Mouse (Mus musculus) kidney, embryonic 16.5 days (tissue): ENCODE data around the gene Slc44a1. TPM values are rescaled to one million over a fixed set of nuclear protein-coding genes. Genes with fewer than 3 reads are reported as not detected.

Experiments
- ATAC-seq: fragments of 200-750 bp; cut with Nextera tagmentation; 2 replicates; pipeline ENCODE4 v1.8.0; 2017; ENCODE audit warnings: moderate TSS enrichment; ENCODE audit not compliant: low FRiP score, low TSS enrichment
- H3K27ac ChIP-seq: fragments of 300-500 bp; sonication (generic); 2 replicates; pipeline ENCODE4 v1.5.1; 2014; ENCODE audit warnings: low read length
- H3K27me3 ChIP-seq: fragments of 300-500 bp; sonication (generic); 2 replicates; pipeline ENCODE4 v1.6.1; 2014; ENCODE audit warnings: low read length, control low read depth, mixed read lengths; ENCODE audit not compliant: insufficient read depth
- H3K36me3 ChIP-seq: fragments of 300-500 bp; sonication (generic); 2 replicates; pipeline ENCODE4 v1.6.1; 2014; ENCODE audit warnings: low read length, control low read depth, mixed read lengths; ENCODE audit not compliant: insufficient read depth
- H3K4me1 ChIP-seq: fragments of 300-500 bp; sonication (generic); 2 replicates; pipeline ENCODE4 v1.6.1; 2014; ENCODE audit warnings: low read length, control low read depth, mixed read lengths; ENCODE audit not compliant: insufficient read depth
- H3K4me2 ChIP-seq: fragments of 300-500 bp; sonication (generic); replicated peaks from 2 replicates; pipeline ENCODE4 v1.6.1; 2014; ENCODE audit warnings: low read depth, low read length
- H3K4me3 ChIP-seq: fragments of 300-500 bp; sonication (generic); 2 replicates; pipeline ENCODE4 v1.5.1; 2014; ENCODE audit warnings: mild to moderate bottlenecking, low read length
- H3K9ac ChIP-seq: fragments of 300-500 bp; sonication (generic); replicated peaks from 2 replicates; pipeline ENCODE4 v1.6.1; 2014; ENCODE audit warnings: low read length
- H3K9me3 ChIP-seq: fragments of 300-500 bp; sonication (generic); 2 replicates; pipeline ENCODE4 v1.6.1; 2016; ENCODE audit warnings: low read length, control low read depth
- WGBS: fragments of 180-500 bp; shearing (Covaris S2); extraction: QIAGEN DNeasy Blood & Tissue Kit; methylation state at CpG from one replicate; pipeline ENCODE4 v1.1.7; 2014; 5-methylcytosine and 5-hydroxymethylcytosine counted together
- polyA plus RNA-seq: library from polyadenylated mRNA; unstranded; fragments of >200 nt; fragmentation: Nextera tagmentation; extraction: Ambion mirVana; gene quantifications from 2 replicates; pipeline ENCODE4 v1.2.1, GENCODE M21; 2015

Slc44a1 gene
- polyA plus RNA-seq, 1 experiment from 2014 or later, result 33.7 TPM

- H3K4me3 ChIP-seq, result no peak overlapping the region
- no peak overlapping the region for H3K9ac ChIP-seq
- 86% methylated on average over 4 of the region's 4 CpGs for WGBS
- H3K4me2 ChIP-seq, result no peak overlapping the region
- no peaks in the 10 kb centered on the region for H3K4me1 ChIP-seq
- no peak for ATAC-seq
- no peaks in the 10 kb centered on the region for H3K36me3 ChIP-seq
- no peak overlapping the region for H3K27ac ChIP-seq
- 0 out of 2 replicates have a peak, but pooled peaks cover 3% of the 10 kb centered on the region for H3K9me3 ChIP-seq
- no peaks in the 10 kb centered on the region for H3K27me3 ChIP-seq
These were observed 13.1 kb upstream of the Slc44a1 start for GRCm38 (mm10) chr4:53427120-53427519.

GRCm38 (mm10) chr4:53430522-53430921 is 9.7 kb upstream of the Slc44a1 start:
- Histone ChIP-seq H3K9me3 (no peaks in the 10 kb centered on the region), H3K27ac (no peak overlapping the region), H3K4me2 (no peak overlapping the region), H3K4me1 (no peaks in the 10 kb centered on the region), H3K27me3 (no peaks in the 10 kb centered on the region), H3K36me3 (no peaks in the 10 kb centered on the region), H3K4me3 (no peak overlapping the region), H3K9ac (no peak overlapping the region)
- 29% methylated on average over 6 of the region's 6 CpGs for WGBS
- ATAC-seq, result no peak

DNA sequence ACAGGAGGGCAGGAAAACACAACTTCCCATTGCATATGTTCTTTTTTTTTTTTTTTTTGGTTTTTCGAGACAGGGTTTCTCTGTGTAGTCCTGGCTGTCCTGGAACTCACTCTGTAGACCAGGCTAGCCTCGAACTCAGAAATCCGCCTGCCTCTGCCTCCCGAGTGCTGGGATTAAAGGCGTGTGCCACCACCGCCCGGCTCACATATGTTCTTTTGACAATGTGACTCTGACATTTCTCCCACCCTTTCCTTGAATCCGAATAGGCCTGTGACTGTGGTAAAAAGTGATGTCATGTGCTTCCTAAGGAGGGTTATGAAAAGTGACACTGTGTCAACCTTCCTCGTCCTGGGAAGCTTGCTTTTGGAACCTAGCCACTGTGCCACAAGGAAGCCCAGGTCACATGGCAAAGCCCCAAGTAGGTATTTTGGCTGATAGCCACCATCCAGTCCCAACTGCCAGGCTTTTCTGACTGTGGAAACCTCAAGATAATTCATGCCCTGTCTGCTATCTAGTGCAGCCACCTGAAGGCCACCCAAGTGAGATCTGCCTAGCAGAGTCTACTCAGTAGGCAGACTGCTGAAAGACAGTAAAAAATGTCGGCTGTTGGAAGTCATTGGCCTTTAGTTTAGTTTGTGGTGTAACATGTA is 8.5 kb upstream of the Slc44a1 start:
- no peak overlapping the region for H3K9ac ChIP-seq
- no peak overlapping the region for H3K4me3 ChIP-seq
- H3K4me2 ChIP-seq, result no peak overlapping the region
- no peaks in the 10 kb centered on the region for H3K27me3 ChIP-seq
- no peaks in the 10 kb centered on the region for H3K9me3 ChIP-seq
- no peaks in the 10 kb centered on the region for H3K4me1 ChIP-seq
- WGBS, result 80% methylated on average over 8 of the region's 10 CpGs
- H3K27ac ChIP-seq, result no peak overlapping the region
- ATAC-seq, result no peak; the same call in 1 of the 2 replicates
- no peaks in the 10 kb centered on the region for H3K36me3 ChIP-seq

GRCm38 (mm10) chr4:53437110-53437755 is 3.0 kb upstream of the Slc44a1 start:
- Histone ChIP-seq H3K4me2 (no peak overlapping the region), H3K36me3 (no peaks in the 10 kb centered on the region), H3K4me1 (peaks cover 36% of the 10 kb centered on the region), H3K9ac (no peak overlapping the region), H3K27ac (no peak overlapping the region), H3K4me3 (no peak overlapping the region), H3K27me3 (no peaks in the 10 kb centered on the region), H3K9me3 (no peaks in the 10 kb centered on the region)
- no peak for ATAC-seq
- 51% methylated on average over 10 of the region's 10 CpGs for WGBS

DNA sequence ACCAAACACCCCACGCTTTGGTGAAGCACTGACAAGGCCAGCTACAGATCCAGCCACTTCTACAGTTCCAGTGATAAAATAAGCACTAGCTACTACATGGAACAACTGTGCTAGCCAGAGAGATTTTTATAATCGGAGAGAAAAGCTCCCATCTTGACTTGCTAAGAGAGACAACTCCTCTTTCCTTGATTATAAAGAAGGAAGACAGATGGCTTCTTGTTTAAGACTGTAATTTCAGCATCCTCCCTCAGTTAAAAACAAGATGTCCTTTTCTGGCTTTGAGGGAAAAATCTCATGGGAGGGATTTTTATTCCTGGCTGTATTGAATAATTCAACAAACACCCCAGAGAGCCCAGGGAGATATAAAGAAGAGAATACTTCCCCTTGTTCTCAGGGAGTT is 1.8 kb upstream of the Slc44a1 start:
- Histone ChIP-seq H3K9me3 (no peaks in the 10 kb centered on the region), H3K4me3 (no peak overlapping the region), H3K27me3 (no peaks in the 10 kb centered on the region), H3K4me2 (no peak overlapping the region), H3K4me1 (peaks cover 46% of the 10 kb centered on the region), H3K9ac (no peak overlapping the region), H3K36me3 (no peaks in the 10 kb centered on the region), H3K27ac (peak overlapping the region; percentile 20; the same call in 1 of the 2 replicates)
- WGBS, result 71% methylated on average over 2 of the region's 2 CpGs
- ATAC-seq, result no peak

DNA sequence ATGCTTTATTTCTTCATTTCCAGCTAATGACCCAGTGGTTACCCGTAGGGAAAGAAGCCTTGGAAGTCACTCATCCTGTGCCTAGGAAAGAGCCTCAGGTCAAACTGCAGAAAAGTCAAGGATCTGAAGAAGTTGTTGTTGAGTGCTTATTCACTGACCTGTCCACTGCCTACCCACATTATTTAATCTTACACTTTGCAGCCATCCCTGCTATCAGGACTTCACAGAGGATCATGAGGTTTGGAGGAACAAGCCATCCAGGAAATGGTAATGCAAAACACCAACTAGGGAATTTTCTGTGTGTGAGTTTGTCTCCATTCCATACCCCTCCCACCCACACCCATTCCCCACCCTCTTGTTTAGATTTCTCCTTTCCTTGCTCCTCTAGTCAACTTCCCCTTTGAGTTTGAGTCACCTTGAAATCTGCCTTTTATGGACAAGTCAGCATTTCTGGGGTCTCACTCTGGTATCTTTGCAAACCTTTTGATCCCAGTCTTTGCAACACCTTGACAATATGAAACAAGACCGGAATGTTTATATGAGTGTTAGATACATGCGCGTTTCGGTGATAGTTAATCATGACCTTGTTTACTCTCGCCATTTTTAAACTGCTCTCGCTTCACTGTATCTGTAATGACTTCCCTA is 1.3 kb upstream of the Slc44a1 start:
- no peak for ATAC-seq
- H3K36me3 ChIP-seq, result no peaks in the 10 kb centered on the region
- peaks cover 46% of the 10 kb centered on the region for H3K4me1 ChIP-seq
- no peaks in the 10 kb centered on the region for H3K9me3 ChIP-seq
- H3K4me3 ChIP-seq, result peak overlapping the region; percentile 68; the same call in 1 of the 2 replicates
- 70% methylated on average over 7 of the region's 7 CpGs for WGBS
- no peaks in the 10 kb centered on the region for H3K27me3 ChIP-seq
- H3K4me2 ChIP-seq, result peak overlapping the region; percentile 94
- 0 out of 2 replicates have a peak overlapping the region, but pooled peaks have one; percentile 28 for H3K27ac ChIP-seq
- no peak overlapping the region for H3K9ac ChIP-seq

DNA sequence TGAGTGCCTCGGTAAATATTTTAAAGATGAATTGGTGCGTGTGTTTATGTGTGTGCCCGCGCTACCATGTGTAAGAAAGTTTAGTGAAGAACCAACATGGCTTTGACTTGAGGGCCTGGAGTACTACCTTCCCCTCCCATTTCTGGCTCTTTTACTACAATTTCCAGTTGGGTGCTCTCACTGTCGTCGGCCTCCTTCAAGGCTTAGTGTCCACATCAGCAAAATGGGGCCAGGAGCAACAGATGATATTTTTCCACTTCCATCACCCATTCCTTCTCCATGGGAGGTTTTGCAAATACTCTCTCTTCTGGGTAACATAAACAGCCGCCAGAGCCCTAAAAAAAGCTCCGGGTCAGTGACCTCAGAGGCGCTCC is 590 bp upstream of the Slc44a1 start:
- Histone ChIP-seq H3K4me2 (peak overlapping the region; percentile 94), H3K9ac (peak overlapping the region; percentile 87), H3K27ac (peak overlapping the region; percentile 95), H3K4me1 (peaks cover 46% of the 10 kb centered on the region), H3K4me3 (peak overlapping the region; percentile 68), H3K9me3 (no peaks in the 10 kb centered on the region), H3K36me3 (no peaks in the 10 kb centered on the region), H3K27me3 (no peaks in the 10 kb centered on the region)
- WGBS, result 19% methylated on average over 8 of the region's 9 CpGs
- no peak for ATAC-seq

DNA sequence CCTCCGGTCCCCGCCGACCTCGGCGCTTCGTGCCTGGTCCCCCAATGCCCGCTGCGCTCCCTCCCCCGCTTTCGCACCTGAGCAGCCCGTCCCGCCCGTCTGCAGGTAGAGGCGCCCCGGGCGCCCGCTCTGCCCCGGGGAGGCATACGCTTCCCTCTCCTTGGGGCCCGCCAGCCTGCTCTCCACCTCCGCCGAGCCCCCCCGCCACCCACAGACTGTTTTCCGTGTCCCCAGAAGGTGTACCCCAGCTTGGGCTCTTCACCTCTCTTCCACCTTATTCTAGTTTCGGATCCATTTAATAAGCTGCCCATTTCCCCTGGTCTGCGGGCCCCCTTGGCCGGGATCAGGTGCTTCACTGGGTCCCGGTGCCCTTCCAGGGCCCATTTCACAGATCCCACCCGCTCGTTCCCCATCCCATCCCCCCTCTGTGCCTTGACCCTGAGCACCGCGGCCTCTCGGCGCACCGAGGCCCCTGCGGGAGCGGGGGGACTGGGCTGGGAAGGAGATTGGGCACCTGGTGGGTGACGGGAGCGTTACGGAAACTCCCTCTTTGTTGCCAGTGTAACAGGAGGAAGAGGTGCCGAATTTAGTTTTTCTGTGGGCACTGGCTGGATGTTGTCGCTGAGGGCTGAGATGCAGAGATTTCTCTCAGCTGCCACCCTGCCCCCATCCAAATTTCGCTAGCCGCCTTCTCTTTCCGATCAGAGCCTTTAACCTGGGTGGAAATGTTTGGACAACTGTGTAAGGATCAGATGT is 781 bp downstream of the Slc44a1 start:
- H3K4me3 ChIP-seq, result peak overlapping the region; percentile 68
- peak overlapping the region; percentile 87 for H3K9ac ChIP-seq
- H3K9me3 ChIP-seq, result no peaks in the 10 kb centered on the region
- under 1% methylated on average over 39 of the region's 45 CpGs for WGBS
- no peaks in the 10 kb centered on the region for H3K27me3 ChIP-seq
- peak overlapping the region; percentile 95 for H3K27ac ChIP-seq
- peak overlapping the region; percentile 94 for H3K4me2 ChIP-seq
- ATAC-seq, result peak; percentile 35
- H3K36me3 ChIP-seq, result no peaks in the 10 kb centered on the region
- H3K4me1 ChIP-seq, result peaks cover 46% of the 10 kb centered on the region

DNA sequence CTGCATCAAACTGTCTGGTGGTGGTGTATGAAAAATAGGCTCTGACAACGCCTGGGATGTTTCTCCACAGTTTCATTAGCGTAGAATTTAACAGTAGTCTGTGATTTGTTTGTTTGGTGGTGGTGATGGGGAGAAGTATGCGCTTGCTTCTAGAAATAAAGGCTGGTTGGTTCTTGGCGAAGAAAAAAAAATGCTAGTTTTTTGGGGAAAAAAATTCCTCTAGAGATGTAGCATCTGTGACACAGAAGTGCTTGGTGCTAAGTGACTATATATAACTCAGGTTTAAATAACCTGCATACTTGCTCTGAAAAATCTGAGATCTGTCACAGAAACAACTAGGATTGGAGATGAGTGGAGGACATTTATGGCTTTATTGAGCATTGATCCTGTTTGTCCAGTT is 1.5 kb downstream of the Slc44a1 start:
- Histone ChIP-seq H3K9ac (peak overlapping the region; percentile 87; the same call in 1 of the 2 replicates), H3K4me2 (peak overlapping the region; percentile 94), H3K9me3 (no peaks in the 10 kb centered on the region), H3K27ac (no peak overlapping the region), H3K4me3 (peak overlapping the region; percentile 68), H3K4me1 (peaks cover 46% of the 10 kb centered on the region), H3K27me3 (no peaks in the 10 kb centered on the region), H3K36me3 (no peaks in the 10 kb centered on the region)
- 32% methylated on average over 4 of the region's 4 CpGs for WGBS
- ATAC-seq, result no peak
